17 mouse cellular contexts compared by ENCODE assay signal in the genomic region with DNA sequence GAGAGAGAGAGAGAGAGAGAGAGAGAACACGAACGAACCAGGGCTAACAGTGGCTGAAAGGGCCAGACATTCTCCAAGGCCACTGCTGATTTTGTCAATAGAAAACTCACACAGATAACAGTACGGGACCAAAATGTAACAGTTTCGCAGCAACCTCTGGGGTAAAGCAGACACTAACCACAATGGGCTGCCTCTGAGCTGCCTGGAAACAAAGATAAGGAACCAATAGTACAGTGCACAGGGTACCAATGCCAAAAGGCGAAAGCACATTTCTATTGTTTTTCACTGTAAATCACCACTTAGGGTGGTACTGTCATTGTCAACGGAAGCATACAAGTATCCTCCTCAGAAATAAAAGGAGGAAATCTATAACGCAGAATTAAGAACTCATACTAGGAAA.
"Had no signal": no experiment of that assay in that cellular context is flagged by ENCODE, and none has a peak within 500 bp of the region (broad histone marks: within the 10 kb centered on the region; RNA-seq: fewer than 3 reads in every experiment).

No protein-coding gene starts in this region.

- H3K9ac ChIP-seq: lung, embryonic 15.5 days; midbrain, embryonic 13.5 days; midbrain, embryonic 15.5 days; neural tube, embryonic 12.5 days had no signal

- H3K9me3 ChIP-seq: lung, embryonic 15.5 days; midbrain, embryonic 13.5 days; midbrain, embryonic 15.5 days; neural tube, embryonic 12.5 days had no signal

- H3K4me2 ChIP-seq: lung, embryonic 15.5 days; midbrain, embryonic 11.5 days; midbrain, embryonic 13.5 days; midbrain, embryonic 15.5 days; neural tube, embryonic 12.5 days had no signal

- DNase-seq: lung, adult 2 months; lung, postnatal 14 days; lung, postnatal 36 days; right cerebral cortex, adult 18-20 months; right cerebral cortex, postnatal 25 days; right cerebral cortex, postnatal 4 days; spleen, adult 18-20 months; thymus, adult 18-20 months; thymus, postnatal 14 days; thymus, postnatal 36 days had no signal

- H3K27me3 ChIP-seq: lung, embryonic 15.5 days; midbrain, embryonic 13.5 days; midbrain, embryonic 15.5 days; neural tube, embryonic 12.5 days had no signal

- H3K4me1 ChIP-seq: midbrain, embryonic 13.5 days; midbrain, embryonic 15.5 days; neural tube, embryonic 12.5 days had no signal

- H3K4me3 ChIP-seq: lung, embryonic 15.5 days; midbrain, embryonic 13.5 days; midbrain, embryonic 15.5 days; neural tube, embryonic 12.5 days had no signal

- H3K36me3 ChIP-seq: midbrain, embryonic 13.5 days; midbrain, embryonic 15.5 days; neural tube, embryonic 12.5 days had no signal

- ATAC-seq: lung, postnatal 0 days; midbrain, embryonic 13.5 days; midbrain, embryonic 15.5 days had no signal

- H3K27ac ChIP-seq: lung, embryonic 15.5 days; macrophage; midbrain, embryonic 13.5 days; midbrain, embryonic 15.5 days; neural tube, embryonic 12.5 days had no signal
